10 mouse cellular contexts compared by ENCODE assay signal in genomic region chr14:70832462-70833212, GRCm38 (mm10).
DNase-seq lines count a peak whose midpoint lies in the region; ATAC-seq lines count a peak whose summit lies in the region.
"Had no signal": no experiment of that assay in that cellular context is flagged by ENCODE, and none has a peak within 500 bp of the region (broad histone marks: within the 10 kb centered on the region; RNA-seq: fewer than 3 reads in every experiment).

No protein-coding gene starts in this region.

- H3K36me3 ChIP-seq in hindbrain, embryonic 16.5 days (ENCODE audit: control insufficient read depth, insufficient read depth, low read length): no peaks in the 10 kb centered on the region
- H3K36me3 ChIP-seq in hindbrain, embryonic 12.5 days: no peaks in the 10 kb centered on the region
- no peaks in the 10 kb centered on the region for H3K36me3 ChIP-seq in kidney, embryonic 14.5 days (ENCODE audit: control insufficient read depth, insufficient read depth, low read length)
- H3K36me3 ChIP-seq: liver, embryonic 15.5 days had no signal

- H3K4me2 ChIP-seq in hindbrain, embryonic 16.5 days (ENCODE audit: low read length): no peak overlapping the region
- no peak overlapping the region for H3K4me2 ChIP-seq in hindbrain, embryonic 12.5 days (replicated peaks)
- H3K4me2 ChIP-seq in kidney, embryonic 14.5 days (replicated peaks; ENCODE audit: low read depth, low read length): no peak overlapping the region
- H3K4me2 ChIP-seq: liver, embryonic 15.5 days had no signal

- peaks cover 2% of the 10 kb centered on the region; the same call in 1 of the 2 replicates for H3K9me3 ChIP-seq in hindbrain, embryonic 16.5 days (ENCODE audit: control insufficient read depth, low read length)
- H3K9me3 ChIP-seq in hindbrain, embryonic 12.5 days (replicated peaks): no peaks in the 10 kb centered on the region
- H3K9me3 ChIP-seq in kidney, embryonic 14.5 days (ENCODE audit: control insufficient read depth, low read length): no peaks in the 10 kb centered on the region; the same call in 1 of the 2 replicates
- H3K9me3 ChIP-seq: liver, embryonic 15.5 days had no signal

- ATAC-seq in hindbrain, embryonic 16.5 days: peak; percentile 60; the same call in 1 of the 2 replicates
- no peak for ATAC-seq in hindbrain, embryonic 12.5 days (ENCODE audit: low FRiP score)
- no peak for ATAC-seq in kidney, embryonic 14.5 days (ENCODE audit: low FRiP score, low TSS enrichment)

- peaks cover 2% of the 10 kb centered on the region; the same call in 1 of the 2 replicates for H3K4me1 ChIP-seq in hindbrain, embryonic 16.5 days (ENCODE audit: control insufficient read depth, insufficient read depth, low read depth, low read length)
- H3K4me1 ChIP-seq in hindbrain, embryonic 12.5 days: peaks cover 4% of the 10 kb centered on the region
- no peaks in the 10 kb centered on the region for H3K4me1 ChIP-seq in kidney, embryonic 14.5 days (ENCODE audit: control insufficient read depth, insufficient read depth, low read length)
- H3K4me1 ChIP-seq: liver, embryonic 15.5 days had no signal

- no peak overlapping the region for H3K27ac ChIP-seq in hindbrain, embryonic 16.5 days (ENCODE audit: low read depth, low read length)
- no peak overlapping the region for H3K27ac ChIP-seq in hindbrain, embryonic 12.5 days
- 0 out of 2 replicates have a peak overlapping the region, but pooled peaks have one; percentile 10 for H3K27ac ChIP-seq in kidney, embryonic 14.5 days (ENCODE audit: low read depth, low read length)
- H3K27ac ChIP-seq: liver, embryonic 15.5 days; stomach, postnatal 0 days had no signal

- 66% methylated on average over 16 of the region's 16 CpGs for WGBS in hindbrain, embryonic 16.5 days
- WGBS in hindbrain, embryonic 12.5 days: 71% methylated on average over 16 of the region's 16 CpGs
- WGBS in kidney, embryonic 14.5 days: 48% methylated on average over 16 of the region's 16 CpGs

- H3K4me3 ChIP-seq in hindbrain, embryonic 16.5 days (ENCODE audit: low read length): no peak overlapping the region
- H3K4me3 ChIP-seq in hindbrain, embryonic 12.5 days: no peak overlapping the region
- H3K4me3 ChIP-seq in kidney, embryonic 14.5 days (ENCODE audit: low read length): no peak overlapping the region
- H3K4me3 ChIP-seq: liver, embryonic 15.5 days had no signal

- DNase-seq in adrenal gland, postnatal 14 days: peak; percentile 7
- DNase-seq in adrenal gland, postnatal 4 days (ENCODE audit: low spot score in 2 of 2): no peak
- DNase-seq in cerebellum, adult 9-10 months: peak; percentile 21
- no peak for DNase-seq in Muller cell, postnatal 12 days (ENCODE audit: inconsistent ontology term)
- DNase-seq in right cerebral cortex, postnatal 4 days: no peak

- no peaks in the 10 kb centered on the region for H3K27me3 ChIP-seq in hindbrain, embryonic 16.5 days (replicated peaks; ENCODE audit: control insufficient read depth, insufficient read depth, low read length)
- no peaks in the 10 kb centered on the region for H3K27me3 ChIP-seq in hindbrain, embryonic 12.5 days
- H3K27me3 ChIP-seq in kidney, embryonic 14.5 days (ENCODE audit: control insufficient read depth, insufficient read depth, low read length): no peaks in the 10 kb centered on the region
- H3K27me3 ChIP-seq: liver, embryonic 15.5 days had no signal

- H3K9ac ChIP-seq in hindbrain, embryonic 16.5 days (ENCODE audit: low read depth, low read length): no peak overlapping the region
- no peak overlapping the region for H3K9ac ChIP-seq in hindbrain, embryonic 12.5 days
- no peak overlapping the region for H3K9ac ChIP-seq in kidney, embryonic 14.5 days (ENCODE audit: low read depth, low read length)
- H3K9ac ChIP-seq: liver, embryonic 15.5 days had no signal

Comparison
In these comparisons a context has a peak if more than half of its experiments do, and no peak if none do; other contexts are left out.
1. DNase-seq: peak in adrenal gland, postnatal 14 days (single experiment) and cerebellum, adult 9-10 months (single experiment); none in adrenal gland, postnatal 4 days (0 of 2), Muller cell, postnatal 12 days (single experiment) and right cerebral cortex, postnatal 4 days (single experiment).